ENCODE assay signal across 9 mouse cellular contexts in genomic region chr9:57562896-57563372, GRCm38 (mm10). TPM values are rescaled to one million over a fixed set of nuclear protein-coding genes. Genes with fewer than 3 reads are reported as not detected.
DNase-seq lines count a peak whose midpoint lies in the region; ATAC-seq lines count a peak whose summit lies in the region.
"Had no signal": no experiment of that assay in that cellular context is flagged by ENCODE, and none has a peak within 500 bp of the region (broad histone marks: within the 10 kb centered on the region; RNA-seq: fewer than 3 reads in every experiment).

No protein-coding gene starts in this region.

- H3K27ac ChIP-seq in kidney, embryonic 15.5 days, result peak overlapping the region; percentile 77
- H3K27ac ChIP-seq: midbrain, embryonic 12.5 days had no signal

- 50% methylated on average over 4 of the region's 4 CpGs for WGBS in kidney, embryonic 15.5 days

- H3K9me3 ChIP-seq in kidney, embryonic 15.5 days (replicated peaks), result no peaks in the 10 kb centered on the region
- H3K9me3 ChIP-seq: midbrain, embryonic 12.5 days had no signal

- DNase-seq in ovary, adult 18-20 months (ENCODE audit: low spot score), result peak; percentile 44
- no peak for DNase-seq in ovary, postnatal 10 days (ENCODE audit: low spot score)
- DNase-seq in heart, adult 8-10 months (ENCODE audit: low spot score), result peak; percentile 72
- peak; percentile 25 to 55 for DNase-seq in lung, postnatal 4 days
- no peak for DNase-seq in urinary bladder, postnatal 25 days (ENCODE audit: low spot score)
- no peak for DNase-seq in embryo, embryonic 11 days

- 0 out of 2 replicates have a peak overlapping the region, but pooled peaks have one; percentile 1 for H3K9ac ChIP-seq in kidney, embryonic 15.5 days
- H3K9ac ChIP-seq: midbrain, embryonic 12.5 days had no signal

- ATAC-seq in kidney, embryonic 15.5 days (replicated peaks; ENCODE audit: low FRiP score), result no peak
- no peak for ATAC-seq in erythroblast, adult 5-6 weeks (replicated peaks; ENCODE audit: low FRiP score, poor library complexity, severe bottlenecking)

- H3K4me1 ChIP-seq in kidney, embryonic 15.5 days, result peaks cover 60% of the 10 kb centered on the region

- H3K4me3 ChIP-seq in kidney, embryonic 15.5 days (replicated peaks), result no peak overlapping the region
- H3K4me3 ChIP-seq: midbrain, embryonic 12.5 days had no signal

- H3K36me3 ChIP-seq in kidney, embryonic 15.5 days, result peaks cover 2% of the 10 kb centered on the region

- no peaks in the 10 kb centered on the region for H3K27me3 ChIP-seq in kidney, embryonic 15.5 days
- H3K27me3 ChIP-seq: midbrain, embryonic 12.5 days had no signal

- peak overlapping the region; percentile 79 for H3K4me2 ChIP-seq in kidney, embryonic 15.5 days
- H3K4me2 ChIP-seq: midbrain, embryonic 12.5 days had no signal

RNA-seq across cellular contexts. Expression of gene Scamp2, which starts 2.2 kb away (rescaled TPM):
- total RNA-seq in heart, adult 8-10 months (2022), result 10 to 100 TPM; 25.0 to 31.1 (median 25.3) TPM
- polyA plus RNA-seq in kidney, embryonic 15.5 days (2015; fragmentation: Nextera tagmentation; extraction: Ambion mirVana), result 74.5 and 85.5 TPM in 2 replicates
- total RNA-seq in erythroblast, adult 5-6 weeks (2015; ENCODE audit: low replicate concordance), result 25.4 and 27.0 TPM in 2 replicates
- total RNA-seq in erythroblast, adult 5-6 weeks (2017; ENCODE audit: low replicate concordance), result 13.1 and 13.7 TPM in 2 replicates

RNA-seq across cellular contexts. Expression of gene Mpi, which starts 10.4 kb away (rescaled TPM):
- total RNA-seq in heart, adult 8-10 months (2022), result 100 to 1,000 TPM; 127 to 162 (median 147) TPM
- 51.9 and 53.3 TPM in 2 replicates for polyA plus RNA-seq in kidney, embryonic 15.5 days (2015; fragmentation: Nextera tagmentation; extraction: Ambion mirVana)
- total RNA-seq in erythroblast, adult 5-6 weeks (2015; ENCODE audit: low replicate concordance), result 2.7 and 12.9 TPM in 2 replicates
- 2.8 and 5.9 TPM in 2 replicates for total RNA-seq in erythroblast, adult 5-6 weeks (2017; ENCODE audit: low replicate concordance)

RNA-seq across cellular contexts. Expression of gene Fam219b, which starts 25.6 kb away (rescaled TPM):
- total RNA-seq in heart, adult 8-10 months (2022), result 10 to 100 TPM in 3 of 4 experiments, 1 to 10 TPM in 1; 9.5 to 11.6 (median 10.8) TPM
- polyA plus RNA-seq in kidney, embryonic 15.5 days (2015; fragmentation: Nextera tagmentation; extraction: Ambion mirVana), result 18.1 and 19.0 TPM in 2 replicates
- total RNA-seq in erythroblast, adult 5-6 weeks (2015; ENCODE audit: low replicate concordance), result 0.19 and 0.42 TPM in 2 replicates
- total RNA-seq in erythroblast, adult 5-6 weeks (2017; ENCODE audit: low replicate concordance), result 4.2 and 4.7 TPM in 2 replicates

RNA-seq across cellular contexts. Expression of gene Ulk3, which starts 26.3 kb away (rescaled TPM):
- 10 to 100 TPM in 2 of 4 experiments, 1 to 10 TPM in 2; 6.9 to 11.9 (median 10.0) TPM for total RNA-seq in heart, adult 8-10 months (2022)
- 16.9 and 18.8 TPM in 2 replicates for polyA plus RNA-seq in kidney, embryonic 15.5 days (2015; fragmentation: Nextera tagmentation; extraction: Ambion mirVana)
- total RNA-seq in erythroblast, adult 5-6 weeks (2015; ENCODE audit: low replicate concordance), result 1.5 TPM in 1 of 2 replicates, not detected in the other
- total RNA-seq in erythroblast, adult 5-6 weeks (2017; ENCODE audit: low replicate concordance), result 0.28 TPM in 1 of 2 replicates, not detected in the other

RNA-seq across cellular contexts. Expression of gene Cox5a, which starts 41.9 kb away (rescaled TPM):
- 1,000 to 10,000 TPM; 2,249 to 2,640 (median 2,421) TPM for total RNA-seq in heart, adult 8-10 months (2022)
- 673 and 729 TPM in 2 replicates for polyA plus RNA-seq in kidney, embryonic 15.5 days (2015; fragmentation: Nextera tagmentation; extraction: Ambion mirVana)
- 134 and 146 TPM in 2 replicates for total RNA-seq in erythroblast, adult 5-6 weeks (2015; ENCODE audit: low replicate concordance)
- total RNA-seq in erythroblast, adult 5-6 weeks (2017; ENCODE audit: low replicate concordance), result 23.7 and 45.9 TPM in 2 replicates

Comparison
In these comparisons a context has a peak if more than half of its experiments do, and no peak if none do; other contexts are left out.
1. DNase-seq: peak in ovary, adult 18-20 months (single experiment), heart, adult 8-10 months (single experiment) and lung, postnatal 4 days (2 of 2); none in ovary, postnatal 10 days (single experiment), urinary bladder, postnatal 25 days (single experiment) and embryo, embryonic 11 days (single experiment).
2. RNA of gene Mpi, which starts 10.4 kb away (total RNA-seq): 127 to 162 TPM in heart, adult 8-10 months; 2.7 to 12.9 TPM in erythroblast, adult 5-6 weeks; every median in the first group is over 4 times any median in the second.